Mouse (Mus musculus) layer of hippocampus, postnatal 36 days (tissue): ENCODE data around the gene Dvl3. TPM values are rescaled to one million over a fixed set of nuclear protein-coding genes. Genes with fewer than 3 reads are reported as not detected.

ENCODE experiments used
- DNase-seq, 2 experiments: peaks; one replicate each; pipeline ENCODE4 v3.0.0; 2022
- total RNA-seq, 2 experiments: library from RNA; stranded (reverse); gene quantifications; 2 replicates each; pipeline ENCODE4 v1.2.3; 2021

The Dvl3 gene
- total RNA-seq, 2 experiments from 2014 or later = 57.1 to 64.4 TPM

GRCm38 (mm10) chr16:20497980-20498676 lies 18.7 kb upstream of the Dvl3 start:
- DNase-seq = no peak

GRCm38 (mm10) chr16:20498677-20499475 lies 17.9 kb upstream of the Dvl3 start, which contains the start of gene Eif2b5:
Eif2b5 (plus strand) TSS chr16:20498817.
- peak; percentile 94 to 95 for DNase-seq

GRCm38 (mm10) chr16:20506000-20506399 lies 10.8 kb upstream of the Dvl3 start:
- no peak for DNase-seq

- no peak for DNase-seq
Observed at GRCm38 (mm10) chr16:20509349-20509748, 7.4 kb upstream of the Dvl3 start.

GRCm38 (mm10) chr16:20511277-20511847 lies 5.4 kb upstream of the Dvl3 start:
- no peak for DNase-seq

- no peak for DNase-seq
Observed at GRCm38 (mm10) chr16:20516032-20516431, 750 bp upstream of the Dvl3 start.

GRCm38 (mm10) chr16:20517216-20517615 lies 434 bp downstream of the Dvl3 start:
- DNase-seq = no peak

GRCm38 (mm10) chr16:20517701-20518374 lies 1.1 kb downstream of the Dvl3 start:
- DNase-seq = no peak

GRCm38 (mm10) chr16:20523886-20524285 lies 7.1 kb downstream of the Dvl3 start:
- no peak for DNase-seq

- DNase-seq = no peak
Observed at GRCm38 (mm10) chr16:20528779-20529178, 12.0 kb downstream of the Dvl3 start.

- no peak for DNase-seq
Observed at GRCm38 (mm10) chr16:20529375-20529774, 12.6 kb downstream of the Dvl3 start.

- no peak for DNase-seq
Observed at GRCm38 (mm10) chr16:20530941-20531340, 14.2 kb downstream of the Dvl3 start.

- no peak for DNase-seq
Observed at GRCm38 (mm10) chr16:20534617-20535295, 18.0 kb downstream of the Dvl3 start.

GRCm38 (mm10) chr16:20535296-20536080 lies 18.7 kb downstream of the Dvl3 start, which contains the start of gene Ap2m1:
Ap2m1 (plus strand) TSS chr16:20535478.
- peak; percentile 92 to 93 for DNase-seq

- DNase-seq = no peak
Observed at GRCm38 (mm10) chr16:20536081-20536665, 19.4 kb downstream of the Dvl3 start.

- DNase-seq = peak in 1 of 2 experiments; percentile 14
Observed at GRCm38 (mm10) chr16:20537071-20537471, 20.3 kb downstream of the Dvl3 start.

- no peak for DNase-seq
Observed at GRCm38 (mm10) chr16:20537601-20538320, 21.0 kb downstream of the Dvl3 start.

GRCm38 (mm10) chr16:20539649-20540048 lies 22.9 kb downstream of the Dvl3 start:
- DNase-seq = no peak

- DNase-seq = no peak
Observed at GRCm38 (mm10) chr16:20540438-20540837, 23.7 kb downstream of the Dvl3 start.

- DNase-seq = no peak
Observed at GRCm38 (mm10) chr16:20545696-20546095, 28.9 kb downstream of the Dvl3 start.
